Mouse (Mus musculus) kidney, postnatal 36 days (tissue): ENCODE results near the gene Plcxd1.
"Not testable (repeated sequence)": the region's sequence is repeated elsewhere in the genome, so short reads cannot be mapped to it uniquely, and the experiment has no call there.

Experiments used
- DNase-seq, 2 experiments: peaks; one replicate each; pipeline ENCODE4 v3.0.0; 2021 to 2022; ENCODE audit warnings: mixed read lengths in 2 of 2

Plcxd1 gene

GRCm38 (mm10) chr5:110099656-110100580, at the start of gene Plcxd1:
TSS of gene Plcxd1 (plus strand) at chr5:110099969.
- DNase-seq = peak; percentile 69 to 79

GRCm38 (mm10) chr5:110057637-110058408, 41.9 kb upstream of the Plcxd1 start:
- peak; percentile 91 to 92 for DNase-seq

- not testable (repeated sequence) for DNase-seq
These were observed 27.4 kb upstream of the Plcxd1 start, which contains the start of gene Gm17655 for GRCm38 (mm10) chr5:110072413-110072812. TSS of gene Gm17655 (minus strand) at chr5:110072513.

- DNase-seq = no peak
These were observed 16.8 kb upstream of the Plcxd1 start for GRCm38 (mm10) chr5:110082961-110083360.

- DNase-seq = no peak
These were observed 13.5 kb upstream of the Plcxd1 start for GRCm38 (mm10) chr5:110086161-110086866.

GRCm38 (mm10) chr5:110091546-110091945, 8.2 kb upstream of the Plcxd1 start:
- peak in 1 of 2 experiments; percentile 29 for DNase-seq

GRCm38 (mm10) chr5:110094030-110094846, 5.5 kb upstream of the Plcxd1 start, which contains the start of gene Gm35315:
TSS of gene Gm35315 (minus strand) at chr5:110094420.
- DNase-seq = peak; percentile 89 to 92

- no peak for DNase-seq
These were observed 4.9 kb upstream of the Plcxd1 start for GRCm38 (mm10) chr5:110094847-110095213.

- DNase-seq = no peak
These were observed 735 bp upstream of the Plcxd1 start for GRCm38 (mm10) chr5:110098991-110099477.

GRCm38 (mm10) chr5:110100921-110101631, 1.3 kb downstream of the Plcxd1 start:
- DNase-seq = peak in 1 of 2 experiments; percentile 51

GRCm38 (mm10) chr5:110101716-110102347, 2.1 kb downstream of the Plcxd1 start:
- peak; percentile 60 to 79 for DNase-seq

- DNase-seq = no peak
These were observed 2.7 kb downstream of the Plcxd1 start for GRCm38 (mm10) chr5:110102429-110102828.

- DNase-seq = no peak
These were observed 3.3 kb downstream of the Plcxd1 start for GRCm38 (mm10) chr5:110102853-110103625.

- no peak for DNase-seq
These were observed 4.3 kb downstream of the Plcxd1 start for GRCm38 (mm10) chr5:110103901-110104615.

GRCm38 (mm10) chr5:110104616-110105380, 5.0 kb downstream of the Plcxd1 start:
- DNase-seq = no peak

GRCm38 (mm10) chr5:110106140-110106871, 6.5 kb downstream of the Plcxd1 start:
- DNase-seq = no peak

GRCm38 (mm10) chr5:110106901-110107564, 7.3 kb downstream of the Plcxd1 start:
- peak in 1 of 2 experiments; percentile 37 for DNase-seq
